Mouse (Mus musculus) megakaryocyte, embryonic 14.5 days (primary cell): ENCODE measurements around the gene Sri.

Source experiments
- FLI1 ChIP-seq: IDR thresholded peaks from 2 replicates; pipeline ENCODE4 v1.6.1; 2012; ENCODE audit warnings: low read length, inconsistent platforms, mixed read lengths
- GATA1 ChIP-seq: IDR thresholded peaks from 3 replicates; pipeline ENCODE4 v1.6.1; 2012; ENCODE audit warnings: mixed read lengths, low read length, inconsistent platforms, borderline replicate concordance

GRCm38 (mm10) chr5:8055721-8056129 is 9.8 kb downstream of the Sri start:
- TF ChIP-seq GATA1 (no peak), FLI1 (no peak)
